Mouse (Mus musculus): ENCODE results near the gene Alk. TPM values are rescaled to one million over a fixed set of nuclear protein-coding genes. Genes with fewer than 3 reads are reported as not detected.

The Alk gene
- polyA plus RNA-seq, 1 experiment from 2014 or later, result 0.39 TPM

- no peaks in the 10 kb centered on the region for H3K9me3 ChIP-seq (replicated peaks; ENCODE audit: control insufficient read depth, low read length)
- ATAC-seq (replicated peaks; ENCODE audit: insufficient number of reproducible peaks, low FRiP score, low TSS enrichment), result no peak
- no peaks in the 10 kb centered on the region for H3K4me1 ChIP-seq (ENCODE audit: control insufficient read depth, insufficient read depth, low read length)
- H3K4me2 ChIP-seq, result no peak overlapping the region
- no peaks in the 10 kb centered on the region for H3K27me3 ChIP-seq (ENCODE audit: control insufficient read depth, insufficient read depth, low read length)
- H3K4me3 ChIP-seq (ENCODE audit: low read depth, low read length), result no peak overlapping the region
- H3K36me3 ChIP-seq (ENCODE audit: control insufficient read depth, insufficient read depth, low read length), result no peaks in the 10 kb centered on the region
- no peak overlapping the region for H3K9ac ChIP-seq (ENCODE audit: low read depth, low read length)
- no peak overlapping the region for H3K27ac ChIP-seq (ENCODE audit: low read depth, low read length)
Observed at GRCm38 (mm10) chr17:72017329-72017728, 587.1 kb downstream of the Alk start.

- ATAC-seq (replicated peaks; ENCODE audit: insufficient number of reproducible peaks, low FRiP score, low TSS enrichment), result no peak
- 73% methylated on average over 3 of the region's 3 CpGs for WGBS (ENCODE audit: insufficient replicate concordance)
- Histone ChIP-seq H3K4me1 (ENCODE audit: control insufficient read depth, insufficient read depth, low read length) (no peaks in the 10 kb centered on the region), H3K9ac (ENCODE audit: low read depth, low read length) (no peak overlapping the region), H3K4me2 (no peak overlapping the region), H3K9me3 (replicated peaks; ENCODE audit: control insufficient read depth, low read length) (no peaks in the 10 kb centered on the region), H3K27ac (ENCODE audit: low read depth, low read length) (no peak overlapping the region), H3K36me3 (ENCODE audit: control insufficient read depth, insufficient read depth, low read length) (no peaks in the 10 kb centered on the region), H3K27me3 (ENCODE audit: control insufficient read depth, insufficient read depth, low read length) (no peaks in the 10 kb centered on the region), H3K4me3 (ENCODE audit: low read depth, low read length) (no peak overlapping the region)
Observed at GRCm38 (mm10) chr17:72015253-72015652, 589.2 kb downstream of the Alk start.

DNA sequence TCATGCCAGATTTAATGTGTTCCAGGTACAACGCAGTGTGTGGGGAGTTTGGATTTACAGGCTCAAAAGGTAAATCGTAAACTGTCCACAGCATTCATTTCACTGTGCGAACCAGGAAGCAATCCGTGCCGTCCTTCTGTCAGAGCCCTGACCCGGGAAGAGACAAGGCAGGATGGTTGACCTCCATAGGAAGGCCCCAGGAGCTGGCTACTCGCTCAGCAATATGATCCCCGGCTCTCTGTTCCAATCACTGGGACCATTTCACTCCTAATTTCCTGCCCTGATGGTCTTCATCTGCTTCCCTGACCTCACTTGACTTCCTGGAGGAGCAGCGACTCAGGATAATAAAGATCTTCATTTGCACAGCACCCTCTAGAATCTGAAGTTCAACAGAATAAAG lies 591.7 kb downstream of the Alk start:
- 80% methylated on average over 9 of the region's 9 CpGs for WGBS (ENCODE audit: insufficient replicate concordance)
- Histone ChIP-seq H3K9me3 (replicated peaks; ENCODE audit: control insufficient read depth, low read length) (no peaks in the 10 kb centered on the region), H3K4me2 (no peak overlapping the region), H3K27ac (ENCODE audit: low read depth, low read length) (no peak overlapping the region), H3K27me3 (ENCODE audit: control insufficient read depth, insufficient read depth, low read length) (no peaks in the 10 kb centered on the region), H3K4me3 (ENCODE audit: low read depth, low read length) (no peak overlapping the region), H3K9ac (ENCODE audit: low read depth, low read length) (no peak overlapping the region), H3K4me1 (ENCODE audit: control insufficient read depth, insufficient read depth, low read length) (no peaks in the 10 kb centered on the region), H3K36me3 (ENCODE audit: control insufficient read depth, insufficient read depth, low read length) (no peaks in the 10 kb centered on the region)
- ATAC-seq (replicated peaks; ENCODE audit: insufficient number of reproducible peaks, low FRiP score, low TSS enrichment), result no peak

DNA sequence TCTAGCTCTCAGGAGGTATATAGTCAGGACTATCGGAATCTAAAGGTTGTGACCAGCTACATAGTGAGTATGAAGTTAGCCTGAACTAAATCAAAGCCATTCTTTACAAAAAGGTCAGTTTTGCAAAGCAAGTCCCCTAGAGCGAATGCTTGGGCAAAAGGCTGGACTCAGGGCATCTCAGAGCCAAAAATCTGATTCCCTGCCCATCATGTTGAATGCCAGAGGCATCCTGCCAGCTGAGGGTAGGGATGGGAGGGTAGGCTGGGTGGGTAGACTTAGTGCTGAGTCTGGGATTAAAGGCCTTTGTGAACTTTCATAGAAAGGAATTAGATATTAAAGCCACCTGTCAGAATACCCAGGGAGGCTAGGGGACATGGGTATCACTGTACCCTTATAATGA lies 594.6 kb downstream of the Alk start:
- 79% methylated on average over 2 of the region's 2 CpGs for WGBS (ENCODE audit: insufficient replicate concordance)
- no peak for ATAC-seq (replicated peaks; ENCODE audit: insufficient number of reproducible peaks, low FRiP score, low TSS enrichment)
- no peaks in the 10 kb centered on the region for H3K4me1 ChIP-seq (ENCODE audit: control insufficient read depth, insufficient read depth, low read length)
- no peak overlapping the region for H3K27ac ChIP-seq (ENCODE audit: low read depth, low read length)
- no peaks in the 10 kb centered on the region for H3K36me3 ChIP-seq (ENCODE audit: control insufficient read depth, insufficient read depth, low read length)
- no peak overlapping the region for H3K4me2 ChIP-seq
- H3K27me3 ChIP-seq (ENCODE audit: control insufficient read depth, insufficient read depth, low read length), result no peaks in the 10 kb centered on the region
- H3K4me3 ChIP-seq (ENCODE audit: low read depth, low read length), result no peak overlapping the region
- H3K9me3 ChIP-seq (replicated peaks; ENCODE audit: control insufficient read depth, low read length), result no peaks in the 10 kb centered on the region
- no peak overlapping the region for H3K9ac ChIP-seq (ENCODE audit: low read depth, low read length)

DNA sequence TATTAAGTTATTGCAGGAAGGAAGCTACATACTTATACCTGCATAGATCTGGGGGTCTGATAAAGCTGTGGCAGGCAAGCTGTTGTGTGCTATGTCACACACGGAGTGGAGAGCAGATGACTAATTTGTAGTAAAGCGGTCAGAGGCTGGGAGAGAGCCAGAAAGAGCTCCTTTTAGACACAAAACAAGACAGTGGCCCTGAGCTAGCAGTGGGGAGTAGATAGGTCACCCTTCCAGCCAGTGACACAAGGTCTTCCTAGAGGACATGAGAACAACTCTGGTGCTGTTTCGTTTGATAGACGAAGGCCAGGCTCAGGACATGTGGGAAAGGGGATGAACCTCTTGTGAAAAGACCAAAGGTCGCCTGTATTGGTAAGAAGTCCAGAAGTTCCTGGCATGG lies 596.0 kb downstream of the Alk start:
- no peaks in the 10 kb centered on the region for H3K36me3 ChIP-seq (ENCODE audit: control insufficient read depth, insufficient read depth, low read length)
- 73% methylated on average over 5 of the region's 5 CpGs for WGBS (ENCODE audit: insufficient replicate concordance)
- no peak overlapping the region for H3K4me3 ChIP-seq (ENCODE audit: low read depth, low read length)
- no peak overlapping the region for H3K4me2 ChIP-seq
- no peaks in the 10 kb centered on the region for H3K9me3 ChIP-seq (replicated peaks; ENCODE audit: control insufficient read depth, low read length)
- ATAC-seq (replicated peaks; ENCODE audit: insufficient number of reproducible peaks, low FRiP score, low TSS enrichment), result no peak
- no peak overlapping the region for H3K9ac ChIP-seq (ENCODE audit: low read depth, low read length)
- H3K4me1 ChIP-seq (ENCODE audit: control insufficient read depth, insufficient read depth, low read length), result no peaks in the 10 kb centered on the region
- H3K27ac ChIP-seq (ENCODE audit: low read depth, low read length), result no peak overlapping the region
- H3K27me3 ChIP-seq (ENCODE audit: control insufficient read depth, insufficient read depth, low read length), result no peaks in the 10 kb centered on the region

DNA sequence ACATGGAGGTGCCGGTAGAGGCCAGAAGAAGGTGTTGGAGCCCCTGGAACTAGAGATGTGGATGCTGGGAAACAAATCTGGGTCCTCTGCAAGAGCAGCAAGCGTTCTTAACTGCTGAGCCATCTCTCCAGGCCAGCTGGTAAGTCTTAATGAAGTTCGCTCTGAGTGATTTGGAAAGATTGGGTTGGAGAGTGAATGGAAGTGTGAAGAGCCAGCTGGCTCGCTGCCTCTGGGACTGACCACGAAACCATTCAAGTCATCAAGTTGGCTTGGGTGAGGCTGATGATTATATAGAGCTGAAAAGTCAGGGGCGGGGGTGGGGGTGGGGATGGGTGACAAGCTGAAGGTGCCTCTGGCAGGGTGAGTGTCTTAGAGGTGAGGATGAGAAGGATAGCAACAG lies 599.1 kb downstream of the Alk start:
- WGBS (ENCODE audit: insufficient replicate concordance), result 78% methylated on average over 6 of the region's 6 CpGs
- no peak overlapping the region for H3K4me3 ChIP-seq (ENCODE audit: low read depth, low read length)

GRCm38 (mm10) chr17:71999527-72000482 lies 604.6 kb downstream of the Alk start:
- Histone ChIP-seq H3K9ac (ENCODE audit: low read depth, low read length) (no peak overlapping the region), H3K4me2 (no peak overlapping the region), H3K27ac (ENCODE audit: low read depth, low read length) (no peak overlapping the region), H3K4me3 (ENCODE audit: low read depth, low read length) (no peak overlapping the region), H3K36me3 (ENCODE audit: control insufficient read depth, insufficient read depth, low read length) (no peaks in the 10 kb centered on the region), H3K4me1 (ENCODE audit: control insufficient read depth, insufficient read depth, low read length) (no peaks in the 10 kb centered on the region), H3K27me3 (ENCODE audit: control insufficient read depth, insufficient read depth, low read length) (no peaks in the 10 kb centered on the region), H3K9me3 (replicated peaks; ENCODE audit: control insufficient read depth, low read length) (no peaks in the 10 kb centered on the region)
- ATAC-seq (replicated peaks; ENCODE audit: insufficient number of reproducible peaks, low FRiP score, low TSS enrichment), result no peak
- 72% methylated on average over 5 of the region's 5 CpGs for WGBS (ENCODE audit: insufficient replicate concordance)

More for the DNA sequence above, 599.1 kb downstream of the Alk start:
- Histone ChIP-seq H3K9ac (ENCODE audit: low read depth, low read length) (no peak overlapping the region), H3K27ac (ENCODE audit: low read depth, low read length) (no peak overlapping the region), H3K36me3 (ENCODE audit: control insufficient read depth, insufficient read depth, low read length) (no peaks in the 10 kb centered on the region), H3K9me3 (replicated peaks; ENCODE audit: control insufficient read depth, low read length) (no peaks in the 10 kb centered on the region), H3K4me2 (no peak overlapping the region), H3K27me3 (ENCODE audit: control insufficient read depth, insufficient read depth, low read length) (no peaks in the 10 kb centered on the region), H3K4me1 (ENCODE audit: control insufficient read depth, insufficient read depth, low read length) (no peaks in the 10 kb centered on the region)
- no peak for ATAC-seq (replicated peaks; ENCODE audit: insufficient number of reproducible peaks, low FRiP score, low TSS enrichment)

DNA sequence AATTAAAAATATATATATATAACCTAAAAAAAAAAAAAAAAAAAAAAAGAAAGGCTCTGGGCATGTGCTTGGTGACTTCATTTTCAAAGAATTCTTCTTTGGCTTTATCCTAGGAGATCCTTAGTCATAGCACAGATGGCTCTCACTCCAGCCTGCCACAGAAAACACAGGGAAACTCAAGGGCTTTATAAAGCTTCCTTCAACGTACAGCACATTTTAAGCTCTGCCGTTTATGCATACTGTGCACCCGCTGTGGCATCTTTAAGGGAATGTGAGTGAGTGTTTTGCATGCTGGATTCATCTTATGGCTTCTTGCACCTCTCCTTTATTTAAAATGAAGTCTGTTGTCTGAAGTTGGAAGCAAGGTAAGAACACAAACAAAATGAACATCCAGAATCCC lies 606.7 kb downstream of the Alk start:
- no peak for ATAC-seq (replicated peaks; ENCODE audit: insufficient number of reproducible peaks, low FRiP score, low TSS enrichment)
- H3K9ac ChIP-seq (ENCODE audit: low read depth, low read length), result no peak overlapping the region
- no peak overlapping the region for H3K4me2 ChIP-seq
- no peak overlapping the region for H3K4me3 ChIP-seq (ENCODE audit: low read depth, low read length)
- H3K36me3 ChIP-seq (ENCODE audit: control insufficient read depth, insufficient read depth, low read length), result no peaks in the 10 kb centered on the region
- H3K9me3 ChIP-seq (replicated peaks; ENCODE audit: control insufficient read depth, low read length), result no peaks in the 10 kb centered on the region
- WGBS (ENCODE audit: insufficient replicate concordance), result 72% methylated on average over 3 of the region's 3 CpGs
- no peaks in the 10 kb centered on the region for H3K27me3 ChIP-seq (ENCODE audit: control insufficient read depth, insufficient read depth, low read length)
- H3K4me1 ChIP-seq (ENCODE audit: control insufficient read depth, insufficient read depth, low read length), result no peaks in the 10 kb centered on the region
- no peak overlapping the region for H3K27ac ChIP-seq (ENCODE audit: low read depth, low read length)

- Histone ChIP-seq H3K4me2 (no peak overlapping the region), H3K27me3 (ENCODE audit: control insufficient read depth, insufficient read depth, low read length) (no peaks in the 10 kb centered on the region), H3K4me1 (ENCODE audit: control insufficient read depth, insufficient read depth, low read length) (no peaks in the 10 kb centered on the region), H3K27ac (ENCODE audit: low read depth, low read length) (no peak overlapping the region), H3K9me3 (replicated peaks; ENCODE audit: control insufficient read depth, low read length) (no peaks in the 10 kb centered on the region), H3K9ac (ENCODE audit: low read depth, low read length) (no peak overlapping the region), H3K4me3 (ENCODE audit: low read depth, low read length) (no peak overlapping the region), H3K36me3 (ENCODE audit: control insufficient read depth, insufficient read depth, low read length) (no peaks in the 10 kb centered on the region)
- WGBS (ENCODE audit: insufficient replicate concordance), result 66% methylated on average over 3 of the region's 3 CpGs
- no peak for ATAC-seq (replicated peaks; ENCODE audit: insufficient number of reproducible peaks, low FRiP score, low TSS enrichment)
Observed at GRCm38 (mm10) chr17:71995539-71995938, 608.9 kb downstream of the Alk start.

Measured in heart, embryonic 11.5 days (tissue).